In genomic region chr2:62307477-62307876, GRCm38 (mm10) we compare ENCODE assay signal across 12 mouse cellular contexts.
"Had no signal": no experiment of that assay in that cellular context is flagged by ENCODE, and none has a peak within 500 bp of the region (broad histone marks: within the 10 kb centered on the region; RNA-seq: fewer than 3 reads in every experiment).

No protein-coding gene starts in this region.

- H3K27ac ChIP-seq: kidney, postnatal 0 days; liver, embryonic 13.5 days had no signal

- H3K4me2 ChIP-seq: liver, embryonic 13.5 days; midbrain, embryonic 11.5 days had no signal

- H3K36me3 ChIP-seq: liver, embryonic 13.5 days had no signal

- DNase-seq: kidney, postnatal 25 days; liver, embryonic 13.5 days; lung, adult 2 months; lung, postnatal 14 days; lung, postnatal 4 days; midbrain, embryonic 14.5 days; right cerebral cortex, postnatal 14 days; right cerebral cortex, postnatal 4 days; thymus, adult 18-20 months; thymus, postnatal 36 days had no signal

- H3K27me3 ChIP-seq: liver, embryonic 13.5 days had no signal

- H3K9me3 ChIP-seq: liver, embryonic 13.5 days had no signal

- H3K4me1 ChIP-seq: liver, embryonic 13.5 days had no signal

- H3K9ac ChIP-seq: liver, embryonic 13.5 days had no signal

- H3K4me3 ChIP-seq: liver, embryonic 13.5 days had no signal
